24 mouse cellular contexts compared by ENCODE assay signal in genomic region chr11:95932168-95932567, GRCm38 (mm10). TPM values are rescaled to one million over a fixed set of nuclear protein-coding genes. Genes with fewer than 3 reads are reported as not detected.
"Had no signal": no experiment of that assay in that cellular context is flagged by ENCODE, and none has a peak within 500 bp of the region (broad histone marks: within the 10 kb centered on the region; RNA-seq: fewer than 3 reads in every experiment).

No protein-coding gene starts in this region.

RNA-seq across cellular contexts. Expression of gene B4galnt2, which starts 17.5 kb away (rescaled TPM):
- total RNA-seq: left cerebral cortex, postnatal 10 days; left cerebral cortex, postnatal 14 days; left cerebral cortex, postnatal 25 days; left cerebral cortex, postnatal 36 days; left cerebral cortex, postnatal 4 days; megakaryocyte progenitor cell, adult 5-6 weeks; megakaryocyte, adult 5-6 weeks; megakaryocyte-erythroid progenitor cell, adult 5-6 weeks; midbrain, postnatal 0 days; monocyte, adult 5-6 weeks had no signal
- polyA plus RNA-seq: limb, embryonic 11.5 days; limb, embryonic 12.5 days; limb, embryonic 14.5 days; limb, embryonic 15.5 days; liver, adult 2 months; lung, adult 2 months; lung, postnatal 0 days; midbrain, embryonic 12.5 days; midbrain, embryonic 13.5 days; midbrain, embryonic 14.5 days; midbrain, embryonic 15.5 days; midbrain, embryonic 16.5 days; midbrain, postnatal 0 days; neural tube, embryonic 11.5 days; neural tube, embryonic 12.5 days had no signal
